Mouse (Mus musculus) limb, embryonic 13.5 days (tissue): ENCODE measurements around the gene Mylpf. TPM values are rescaled to one million over a fixed set of nuclear protein-coding genes. Genes with fewer than 3 reads are reported as not detected.

Experiments
- ATAC-seq: fragments of 200-750 bp; cut with Nextera tagmentation; 2 replicates; pipeline ENCODE4 v1.8.0; 2017; ENCODE audit warnings: low read depth, moderate number of reproducible peaks, moderate TSS enrichment; ENCODE audit not compliant: low FRiP score
- H3K27ac ChIP-seq: fragments of 300-500 bp; sonication (generic); 2 replicates; pipeline ENCODE4 v1.5.1; 2015; ENCODE audit warnings: inconsistent platforms, mild to moderate bottlenecking, moderate library complexity
- H3K27me3 ChIP-seq: fragments of 300-500 bp; sonication (generic); 2 replicates; pipeline ENCODE4 v1.6.1; 2015; ENCODE audit warnings: mild to moderate bottlenecking, inconsistent platforms
- H3K36me3 ChIP-seq: fragments of 300-500 bp; sonication (generic); 2 replicates; pipeline ENCODE4 v1.6.1; 2015; ENCODE audit warnings: inconsistent platforms, mild to moderate bottlenecking, moderate library complexity
- H3K4me1 ChIP-seq: fragments of 300-500 bp; sonication (generic); 2 replicates; pipeline ENCODE4 v1.6.1; 2015; ENCODE audit warnings: inconsistent platforms
- H3K4me2 ChIP-seq: fragments of 300-500 bp; sonication (generic); replicated peaks from 2 replicates; pipeline ENCODE4 v1.6.1; 2015; ENCODE audit warnings: inconsistent platforms, mild to moderate bottlenecking, moderate library complexity
- H3K4me3 ChIP-seq: fragments of 300-500 bp; sonication (generic); 2 replicates; pipeline ENCODE4 v1.5.1; 2015; ENCODE audit warnings: moderate library complexity, mild to moderate bottlenecking, inconsistent platforms
- H3K9ac ChIP-seq: fragments of 300-500 bp; sonication (generic); 2 replicates; pipeline ENCODE4 v1.6.1; 2015; ENCODE audit warnings: mild to moderate bottlenecking, inconsistent platforms
- H3K9me3 ChIP-seq: fragments of 300-500 bp; sonication (generic); 2 replicates; pipeline ENCODE4 v1.6.1; 2016; ENCODE audit warnings: inconsistent platforms
- WGBS: fragments of 180-500 bp; shearing (Covaris S2); methylation state at CpG from one replicate; pipeline ENCODE4 v1.1.7; 2015; 5-methylcytosine and 5-hydroxymethylcytosine counted together
- polyA plus RNA-seq: library from polyadenylated mRNA; unstranded; fragments of >200 nt; fragmentation: Nextera tagmentation; extraction: Ambion mirVana; gene quantifications from 2 replicates; pipeline ENCODE4 v1.2.1, GENCODE M21; 2015

The Mylpf gene
- polyA plus RNA-seq, 1 experiment from 2014 or later, result 353 TPM

DNA sequence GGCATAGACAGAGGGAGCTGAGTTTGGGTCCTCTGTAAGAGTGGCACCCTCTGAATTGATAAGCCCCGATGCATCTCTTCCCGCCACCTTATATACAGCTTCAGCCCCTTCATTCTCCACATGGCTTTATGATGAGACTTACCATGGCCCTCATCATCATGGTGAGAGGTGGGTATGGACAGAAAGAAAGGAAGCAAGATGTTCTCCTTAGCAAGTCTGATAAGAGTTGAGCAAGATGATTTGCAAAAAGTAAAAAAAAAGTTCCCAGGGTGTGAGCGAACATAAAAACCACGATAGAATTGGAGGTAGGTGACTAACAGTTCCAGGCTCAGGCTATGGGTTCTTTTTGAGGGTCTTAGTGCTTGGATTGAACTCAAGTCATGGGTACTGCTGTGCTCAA, 10.0 kb downstream of the Mylpf start:
- 94% methylated on average over 4 of the region's 4 CpGs for WGBS
- no peak for ATAC-seq
- Histone ChIP-seq H3K27me3 (peaks cover 5% of the 10 kb centered on the region; the same call in 1 of the 2 replicates), H3K9ac (no peak overlapping the region), H3K27ac (no peak overlapping the region), H3K4me3 (no peak overlapping the region), H3K9me3 (no peaks in the 10 kb centered on the region), H3K4me2 (no peak overlapping the region), H3K36me3 (no peaks in the 10 kb centered on the region), H3K4me1 (peaks cover 19% of the 10 kb centered on the region)

DNA sequence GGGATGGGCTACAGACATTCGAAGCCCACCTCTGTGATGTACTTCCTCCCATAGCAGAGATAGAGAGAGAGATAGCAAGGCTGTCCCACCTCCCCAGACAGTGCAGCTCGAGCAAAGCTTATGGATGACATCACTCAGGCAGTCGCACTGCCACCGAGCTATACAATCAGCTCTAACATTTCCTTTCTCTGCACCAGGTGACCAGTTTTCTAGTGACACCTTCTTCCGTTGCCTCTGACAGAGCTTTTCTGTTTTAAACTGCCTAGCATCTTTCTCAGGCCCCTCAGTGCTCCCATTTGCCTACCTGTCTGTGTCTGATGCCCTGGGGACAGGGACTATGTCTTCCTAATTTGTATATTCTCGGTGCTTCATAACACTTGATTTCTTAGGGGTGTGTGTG, 11.8 kb downstream of the Mylpf start:
- 82% methylated on average over 6 of the region's 6 CpGs for WGBS
- Histone ChIP-seq H3K4me3 (no peak overlapping the region), H3K4me1 (0 out of 2 replicates have a peak, but pooled peaks cover 3% of the 10 kb centered on the region), H3K9ac (no peak overlapping the region), H3K4me2 (no peak overlapping the region), H3K27ac (no peak overlapping the region), H3K36me3 (0 out of 2 replicates have a peak, but pooled peaks cover under 1% of the 10 kb centered on the region), H3K27me3 (no peaks in the 10 kb centered on the region), H3K9me3 (no peaks in the 10 kb centered on the region)
- no peak for ATAC-seq

DNA sequence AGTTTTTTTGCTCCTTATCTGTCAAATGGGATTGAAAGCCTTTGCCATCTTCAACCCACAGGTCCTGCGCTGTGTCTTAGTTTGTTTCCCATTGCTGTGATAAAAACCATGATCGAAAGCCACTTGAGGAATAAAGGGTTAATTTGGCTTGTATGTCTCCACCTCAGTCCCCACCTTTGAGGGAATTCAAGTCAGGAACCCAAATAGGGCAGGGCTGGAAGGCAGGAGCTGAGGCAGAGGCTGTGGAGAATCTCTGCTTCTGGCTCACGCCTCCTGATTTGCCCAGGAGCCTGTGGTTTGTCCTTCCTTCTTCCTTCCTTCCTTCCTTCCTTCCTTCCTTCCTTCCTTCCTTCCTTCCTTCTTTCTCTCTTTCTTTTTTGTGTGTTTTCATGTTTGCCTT, 14.4 kb downstream of the Mylpf start:
- Histone ChIP-seq H3K4me1 (no peaks in the 10 kb centered on the region), H3K9ac (no peak overlapping the region), H3K9me3 (no peaks in the 10 kb centered on the region), H3K4me2 (no peak overlapping the region), H3K4me3 (no peak overlapping the region), H3K36me3 (0 out of 2 replicates have a peak, but pooled peaks cover 4% of the 10 kb centered on the region), H3K27me3 (no peaks in the 10 kb centered on the region), H3K27ac (no peak overlapping the region)
- no peak for ATAC-seq
- 97% methylated on average over 3 of the region's 3 CpGs for WGBS

DNA sequence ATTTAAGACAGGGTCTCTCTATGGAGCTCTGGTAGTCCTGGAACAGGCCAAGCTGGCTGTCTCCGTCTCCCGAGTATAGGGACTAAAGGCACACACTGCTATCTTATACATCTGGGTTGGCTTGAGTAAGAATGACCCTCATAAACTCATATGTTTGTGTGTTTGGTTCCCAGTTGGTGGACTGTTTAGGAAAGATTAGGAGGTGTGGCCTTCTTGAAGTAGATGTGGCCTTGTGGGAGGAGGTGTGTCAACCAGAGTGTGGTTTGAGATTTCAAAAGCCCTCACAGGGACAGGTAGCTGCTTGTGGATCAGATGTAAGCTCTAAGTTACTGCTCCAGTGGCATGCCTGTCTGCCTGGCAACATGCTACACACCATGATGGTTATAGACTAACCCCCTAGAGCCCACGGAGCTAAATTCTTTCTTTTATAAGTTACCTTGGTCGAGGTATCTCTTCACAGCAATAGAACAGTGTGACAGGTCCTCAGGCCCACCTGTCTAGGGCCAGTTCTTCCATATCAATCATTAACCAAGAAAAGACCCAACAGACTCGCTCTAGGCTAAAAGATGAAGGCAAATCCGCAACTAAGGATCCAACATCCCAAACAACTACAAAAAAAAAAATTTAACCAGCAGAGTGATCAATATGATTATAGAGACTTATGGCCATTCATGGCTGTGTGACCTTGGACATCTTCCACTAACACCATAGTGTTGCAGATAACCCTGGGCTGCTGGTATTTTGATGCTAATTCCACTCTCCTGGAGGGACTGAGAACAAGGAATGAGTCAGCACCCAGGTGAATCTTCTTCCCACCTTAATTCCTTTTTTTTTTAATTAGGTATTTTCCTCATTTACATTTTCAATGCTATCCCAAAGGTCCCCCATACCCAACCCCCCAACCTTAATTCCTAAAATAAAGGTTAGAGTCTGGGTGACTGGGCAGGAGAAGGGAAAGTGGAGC, 15.1 kb downstream of the Mylpf start:
- H3K9ac ChIP-seq, result no peak overlapping the region
- 84% methylated on average over 6 of the region's 6 CpGs for WGBS
- H3K4me1 ChIP-seq, result no peaks in the 10 kb centered on the region
- no peak overlapping the region for H3K4me2 ChIP-seq
- no peak overlapping the region for H3K27ac ChIP-seq
- no peak for ATAC-seq
- H3K9me3 ChIP-seq, result no peaks in the 10 kb centered on the region
- H3K27me3 ChIP-seq, result no peaks in the 10 kb centered on the region
- no peak overlapping the region for H3K4me3 ChIP-seq
- peaks cover 5% of the 10 kb centered on the region; the same call in 1 of the 2 replicates for H3K36me3 ChIP-seq

DNA sequence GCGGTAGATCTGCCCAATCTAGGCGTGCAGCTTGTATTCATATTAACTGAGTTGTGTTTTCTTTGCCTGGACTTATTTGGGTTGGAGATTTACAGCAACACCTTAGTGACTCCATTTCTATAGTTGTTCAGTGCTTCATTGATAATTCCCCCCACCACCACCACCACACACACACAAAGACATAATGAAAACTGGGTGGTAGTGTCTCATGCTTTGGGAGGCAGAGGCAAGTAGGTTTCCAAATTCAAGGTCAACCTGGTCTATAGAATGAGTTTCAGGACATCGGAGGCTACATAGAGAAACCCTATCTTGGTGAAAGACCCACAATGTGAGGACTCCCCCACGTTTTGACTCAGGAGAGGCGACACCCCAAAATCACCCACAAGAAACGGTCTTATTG, 15.9 kb downstream of the Mylpf start:
- WGBS, result 90% methylated on average over 6 of the region's 6 CpGs
- no peak overlapping the region for H3K4me3 ChIP-seq
- H3K36me3 ChIP-seq, result peaks cover 13% of the 10 kb centered on the region
- no peaks in the 10 kb centered on the region for H3K4me1 ChIP-seq
- ATAC-seq, result no peak
- H3K27ac ChIP-seq, result no peak overlapping the region
- H3K9ac ChIP-seq, result no peak overlapping the region
- no peaks in the 10 kb centered on the region for H3K27me3 ChIP-seq
- H3K9me3 ChIP-seq, result no peaks in the 10 kb centered on the region
- H3K4me2 ChIP-seq, result no peak overlapping the region

DNA sequence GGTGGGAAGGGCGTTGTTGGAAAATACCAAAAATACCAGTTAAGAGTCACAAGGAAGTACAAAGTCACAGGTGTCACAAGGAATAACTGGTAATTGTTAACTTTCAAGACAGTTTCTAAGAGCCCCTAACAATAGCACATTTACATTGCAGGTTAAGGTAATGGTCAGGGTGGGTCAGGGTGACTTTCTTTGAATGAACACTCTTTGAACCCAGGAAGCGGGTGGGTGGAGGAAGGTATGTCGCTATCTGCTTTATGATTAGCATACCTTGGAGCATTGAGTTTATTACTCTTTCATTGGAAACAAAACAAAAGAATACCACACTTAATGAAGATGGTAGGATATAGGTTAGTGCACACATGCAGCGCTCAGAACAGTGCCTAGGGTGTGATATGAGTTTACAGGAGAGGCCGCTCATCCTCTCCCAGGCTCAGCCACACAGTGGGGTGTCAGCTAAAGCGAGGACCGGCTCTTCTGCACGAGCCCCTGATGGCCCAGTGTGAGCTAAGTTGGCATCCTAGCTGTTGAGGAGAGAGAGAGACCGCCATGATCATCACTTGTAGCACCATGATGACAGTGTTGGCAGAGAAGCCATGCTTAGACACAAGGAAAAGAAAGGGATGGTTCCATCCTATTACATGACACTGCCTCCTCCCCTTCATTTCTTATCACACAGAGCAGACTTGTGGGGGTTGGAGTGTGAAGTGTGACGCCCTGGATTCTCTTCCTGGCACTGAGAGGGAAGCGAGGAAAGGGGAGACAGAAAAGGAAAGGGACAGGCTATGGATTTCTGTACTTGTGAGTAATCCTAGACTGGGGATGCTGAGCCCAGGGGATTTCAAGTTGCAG, 16.7 kb downstream of the Mylpf start:
- Histone ChIP-seq H3K27me3 (no peaks in the 10 kb centered on the region), H3K4me3 (no peak overlapping the region), H3K4me1 (peaks cover 7% of the 10 kb centered on the region), H3K9ac (no peak overlapping the region), H3K36me3 (peaks cover 21% of the 10 kb centered on the region), H3K4me2 (no peak overlapping the region), H3K9me3 (no peaks in the 10 kb centered on the region), H3K27ac (no peak overlapping the region)
- WGBS, result 86% methylated on average over 11 of the region's 11 CpGs
- no peak for ATAC-seq

DNA sequence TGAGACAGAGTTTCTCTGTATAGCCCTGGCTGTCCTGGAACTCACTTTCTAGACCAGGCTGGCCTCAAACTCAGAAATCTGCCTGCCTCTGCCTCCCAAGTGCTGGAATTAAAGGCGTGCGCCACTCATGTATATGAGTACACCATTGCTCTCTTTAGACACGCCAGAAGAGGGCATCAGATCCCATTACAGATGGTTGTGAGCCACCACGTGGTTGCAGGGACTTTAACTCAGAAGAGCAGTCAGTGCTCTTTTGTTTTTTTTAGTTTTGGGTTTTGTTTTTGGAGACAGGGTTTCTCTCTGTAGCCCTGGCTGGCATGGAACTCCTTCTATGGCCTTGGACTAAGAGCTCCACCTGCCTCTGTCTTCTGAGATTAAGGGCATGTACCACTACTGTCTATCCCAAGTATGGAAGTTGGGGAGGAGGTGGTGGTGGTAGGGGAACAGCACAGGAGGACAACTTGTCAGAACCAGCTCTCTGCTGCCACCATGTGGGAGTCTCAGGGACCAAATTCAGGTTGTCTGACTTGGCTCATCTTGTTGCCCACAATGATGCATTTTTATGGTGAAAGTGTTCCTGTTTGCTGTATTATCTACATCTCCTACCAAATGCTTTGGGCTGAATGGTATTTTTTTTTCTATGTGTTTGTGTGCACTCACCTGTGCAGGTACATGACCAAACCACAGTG, 20.1 kb downstream of the Mylpf start:
- H3K9ac ChIP-seq, result no peak overlapping the region
- peaks cover 23% of the 10 kb centered on the region for H3K4me1 ChIP-seq
- no peaks in the 10 kb centered on the region for H3K27me3 ChIP-seq
- ATAC-seq, result no peak
- no peak overlapping the region for H3K4me2 ChIP-seq
- H3K27ac ChIP-seq, result no peak overlapping the region
- H3K4me3 ChIP-seq, result no peak overlapping the region
- 69% methylated on average over 4 of the region's 4 CpGs for WGBS
- peaks cover 30% of the 10 kb centered on the region for H3K36me3 ChIP-seq
- H3K9me3 ChIP-seq, result no peaks in the 10 kb centered on the region

DNA sequence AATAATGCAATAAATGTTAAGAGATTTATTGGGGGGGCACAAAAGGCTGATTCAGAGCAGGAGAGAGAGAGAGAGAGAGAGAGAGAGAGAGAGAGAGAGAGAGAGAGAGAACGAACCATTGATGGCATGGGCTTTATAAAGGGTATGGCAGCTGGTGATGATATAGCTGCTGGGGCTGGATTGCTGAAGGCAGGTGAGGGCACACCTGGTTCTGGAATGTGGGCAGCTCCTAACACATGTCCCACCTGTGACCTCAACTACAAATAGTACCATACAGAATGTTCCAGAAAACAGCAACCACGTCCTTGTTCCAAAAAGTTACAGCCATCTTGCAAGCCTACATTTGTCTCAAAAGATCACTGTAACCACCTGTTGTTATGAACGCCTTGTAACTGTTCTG, 22.7 kb downstream of the Mylpf start:
- Histone ChIP-seq H3K4me3 (peak overlapping the region; percentile 92), H3K9ac (peak overlapping the region; percentile 97), H3K27ac (no peak overlapping the region), H3K36me3 (peaks cover 44% of the 10 kb centered on the region), H3K4me2 (peak overlapping the region; percentile 79), H3K9me3 (no peaks in the 10 kb centered on the region), H3K27me3 (no peaks in the 10 kb centered on the region), H3K4me1 (peaks cover 36% of the 10 kb centered on the region)
- WGBS, result 69% methylated on average over 3 of the region's 3 CpGs
- no peak for ATAC-seq

DNA sequence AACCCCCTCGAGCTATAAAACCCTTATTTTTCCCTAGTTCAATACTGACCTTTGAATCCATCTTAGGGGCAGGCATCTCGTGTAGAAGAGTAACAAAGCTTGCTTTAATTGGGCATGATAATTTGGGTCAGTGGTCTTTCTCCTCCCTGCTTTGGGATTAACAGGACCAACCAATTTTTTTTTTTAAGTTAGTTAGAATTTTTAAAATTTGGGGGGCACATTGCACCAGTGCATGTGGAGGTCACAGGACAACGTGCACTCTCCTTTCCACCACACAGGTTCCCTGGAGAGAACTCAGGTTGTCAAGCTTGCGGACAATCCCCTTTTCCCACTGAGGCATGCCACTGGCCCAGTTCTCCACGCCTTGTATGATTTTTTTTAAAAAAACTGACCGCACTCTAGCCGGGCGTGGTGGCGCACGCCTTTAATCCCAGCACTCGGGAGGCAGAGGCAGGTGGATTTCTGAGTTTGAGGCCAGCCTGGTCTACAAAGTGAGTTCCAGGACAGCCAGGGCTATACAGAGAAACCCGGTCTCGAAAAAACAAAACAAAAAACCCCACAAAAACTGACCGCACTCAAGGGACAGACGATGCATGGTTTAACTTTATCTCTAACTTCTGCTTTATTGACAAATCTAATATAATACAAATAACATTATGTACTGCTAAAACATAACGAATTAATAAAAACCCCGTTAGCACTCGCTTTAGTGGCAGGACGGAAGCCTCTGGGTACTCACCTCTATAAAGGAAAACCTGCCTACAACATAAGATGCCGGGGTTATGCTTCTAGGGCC, 23.3 kb downstream of the Mylpf start:
- Histone ChIP-seq H3K36me3 (peaks cover 51% of the 10 kb centered on the region), H3K27me3 (no peaks in the 10 kb centered on the region), H3K4me1 (peaks cover 36% of the 10 kb centered on the region), H3K27ac (peak overlapping the region; percentile 97), H3K4me3 (peak overlapping the region; percentile 92), H3K9me3 (no peaks in the 10 kb centered on the region), H3K4me2 (peak overlapping the region; percentile 79), H3K9ac (peak overlapping the region; percentile 97)
- no peak for ATAC-seq
- WGBS, result 9% methylated on average over 20 of the region's 20 CpGs

DNA sequence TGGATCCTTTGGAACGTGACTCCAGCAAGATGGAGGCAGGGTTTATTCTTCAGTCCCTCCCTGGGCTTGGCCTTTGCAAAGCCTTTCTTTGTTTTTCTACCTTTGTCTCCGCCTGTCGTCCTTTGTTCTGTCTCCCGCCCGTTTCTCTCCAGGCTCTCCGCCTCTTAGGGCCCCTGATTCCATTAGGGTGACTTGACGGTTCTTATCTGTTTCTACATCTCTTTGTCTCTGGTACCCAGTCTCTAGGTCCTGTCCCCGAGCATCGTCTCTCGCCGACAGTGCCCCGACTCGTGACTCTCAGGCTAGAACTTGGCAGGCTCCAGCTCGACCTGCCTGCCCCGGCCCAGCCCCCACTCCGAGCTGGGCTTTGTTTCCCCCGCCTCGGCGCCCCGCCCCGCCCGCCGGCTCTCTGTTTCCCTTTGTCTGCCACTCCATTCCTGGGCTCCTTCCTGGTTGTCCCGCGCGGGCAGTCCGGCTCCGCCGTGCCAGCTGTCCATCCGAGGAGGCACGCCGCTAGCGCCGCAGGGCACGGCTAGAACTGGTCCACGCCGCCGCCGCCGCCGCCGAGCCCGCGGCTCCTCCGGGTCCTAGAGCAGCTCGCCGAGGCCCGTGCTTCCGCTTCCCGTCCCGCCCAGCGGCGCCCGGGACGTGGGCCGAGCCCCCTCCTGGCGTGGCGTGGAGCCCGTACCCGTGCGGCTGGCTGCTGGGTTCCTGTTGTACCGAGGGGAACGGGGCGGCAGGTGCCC, 24.1 kb downstream of the Mylpf start, which contains the start of the genes Zfp553 and Sept1:
Zfp553 (plus strand) TSS at position 440 of the 746 bp plus-strand sequence.
Sept1 (minus strand) TSS at position 509 of the 746 bp plus-strand sequence.
- H3K4me2 ChIP-seq, result peak within 1 kb of the TSS; percentile 79
- H3K9me3 ChIP-seq, result no peaks in the 10 kb centered on the region
- under 1% methylated on average over 64 of the region's 64 CpGs for WGBS
- H3K27me3 ChIP-seq, result no peaks in the 10 kb centered on the region
- ATAC-seq, result peak; percentile 92
- peak within 1 kb of the TSS; percentile 97 for H3K9ac ChIP-seq
- peaks cover 36% of the 10 kb centered on the region for H3K4me1 ChIP-seq
- peaks cover 58% of the 10 kb centered on the region for H3K36me3 ChIP-seq
- peak within 1 kb of the TSS; percentile 97 for H3K27ac ChIP-seq
- peak within 1 kb of the TSS; percentile 92 for H3K4me3 ChIP-seq
